Mouse (Mus musculus) embryonic facial prominence, embryonic 12.5 days (tissue): ENCODE data around the gene Lurap1. TPM values are rescaled to one million over a fixed set of nuclear protein-coding genes. Genes with fewer than 3 reads are reported as not detected.

Experiments
- ATAC-seq: fragments of 200-750 bp; cut with Nextera tagmentation; 2 replicates; pipeline ENCODE4 v1.8.0; 2017; ENCODE audit not compliant: insufficient number of reproducible peaks, insufficient read depth, low FRiP score, low TSS enrichment
- H3K27ac ChIP-seq: fragments of 300-500 bp; sonication (generic); 2 replicates; pipeline ENCODE4 v1.5.1; 2016; ENCODE audit warnings: mild to moderate bottlenecking
- H3K27me3 ChIP-seq: fragments of 300-500 bp; sonication (generic); 2 replicates; pipeline ENCODE4 v1.6.1; 2016; ENCODE audit warnings: mild to moderate bottlenecking, moderate library complexity
- H3K36me3 ChIP-seq: fragments of 300-500 bp; sonication (generic); 2 replicates; pipeline ENCODE4 v1.6.1; 2016; ENCODE audit warnings: mild to moderate bottlenecking
- H3K4me1 ChIP-seq: fragments of 300-500 bp; sonication (generic); 2 replicates; pipeline ENCODE4 v1.6.1; 2016
- H3K4me2 ChIP-seq: fragments of 300-500 bp; sonication (generic); replicated peaks from 2 replicates; pipeline ENCODE4 v1.6.1; 2016; ENCODE audit warnings: mild to moderate bottlenecking, moderate library complexity
- H3K4me3 ChIP-seq: fragments of 300-500 bp; sonication (generic); 2 replicates; pipeline ENCODE4 v1.5.1; 2016; ENCODE audit warnings: mild to moderate bottlenecking
- H3K9ac ChIP-seq: fragments of 300-500 bp; sonication (generic); 2 replicates; pipeline ENCODE4 v1.6.1; 2016; ENCODE audit warnings: mild to moderate bottlenecking, moderate library complexity
- H3K9me3 ChIP-seq: fragments of 300-500 bp; sonication (generic); 2 replicates; pipeline ENCODE4 v1.6.1; 2016; ENCODE audit warnings: mild to moderate bottlenecking, moderate library complexity
- WGBS: fragments of 180-500 bp; shearing (Covaris S2); methylation state at CpG from one replicate; pipeline ENCODE4 v1.1.7; 2016; 5-methylcytosine and 5-hydroxymethylcytosine counted together
- polyA plus RNA-seq: library from polyadenylated mRNA; unstranded; fragments of >200 nt; fragmentation: Nextera tagmentation; extraction: Ambion mirVana; gene quantifications from 2 replicates; pipeline ENCODE4 v1.2.1, GENCODE M21; 2016

Gene Lurap1
- 2.6 and 2.7 TPM in 2 replicates for polyA plus RNA-seq

GRCm38 (mm10) chr4:116151238-116151637 lies at the start of gene Lurap1:
Lurap1 (minus strand) TSS chr4:116151338.
- Histone ChIP-seq H3K9me3 (no peaks in the 10 kb centered on the region), H3K27ac (peak within 1 kb of the TSS; percentile 88), H3K4me2 (peak within 1 kb of the TSS; percentile 76), H3K9ac (peak within 1 kb of the TSS; percentile 89), H3K4me1 (peaks cover 11% of the 10 kb centered on the region), H3K36me3 (peaks cover 45% of the 10 kb centered on the region), H3K27me3 (no peaks in the 10 kb centered on the region), H3K4me3 (peak within 1 kb of the TSS; percentile 72)
- ATAC-seq: no peak
- WGBS: 75% methylated on average over 6 of the region's 6 CpGs

- Histone ChIP-seq H3K4me3 (no peak overlapping the region), H3K9me3 (no peaks in the 10 kb centered on the region), H3K27ac (no peak overlapping the region), H3K4me2 (no peak overlapping the region), H3K27me3 (no peaks in the 10 kb centered on the region), H3K9ac (no peak overlapping the region), H3K4me1 (no peaks in the 10 kb centered on the region), H3K36me3 (no peaks in the 10 kb centered on the region)
- ATAC-seq: no peak
- 82% methylated on average over 2 of the region's 2 CpGs for WGBS
Measured at GRCm38 (mm10) chr4:116198422-116198821, 47.3 kb upstream of the Lurap1 start.

GRCm38 (mm10) chr4:116193583-116194383 lies 42.6 kb upstream of the Lurap1 start:
- Histone ChIP-seq H3K9ac (no peak overlapping the region), H3K4me3 (no peak overlapping the region), H3K4me2 (no peak overlapping the region), H3K27me3 (no peaks in the 10 kb centered on the region), H3K9me3 (no peaks in the 10 kb centered on the region), H3K36me3 (no peaks in the 10 kb centered on the region), H3K4me1 (no peaks in the 10 kb centered on the region), H3K27ac (no peak overlapping the region)
- ATAC-seq: no peak
- 65% methylated on average over 9 of the region's 9 CpGs for WGBS

GRCm38 (mm10) chr4:116192286-116192835 lies 41.2 kb upstream of the Lurap1 start:
- no peaks in the 10 kb centered on the region for H3K9me3 ChIP-seq
- H3K4me3 ChIP-seq: no peak overlapping the region
- H3K27me3 ChIP-seq: no peaks in the 10 kb centered on the region
- H3K4me2 ChIP-seq: no peak overlapping the region
- H3K27ac ChIP-seq: no peak overlapping the region
- no peaks in the 10 kb centered on the region for H3K36me3 ChIP-seq
- no peak for ATAC-seq
- 30% methylated on average over 4 of the region's 4 CpGs for WGBS
- H3K4me1 ChIP-seq: no peaks in the 10 kb centered on the region
- no peak overlapping the region for H3K9ac ChIP-seq

GRCm38 (mm10) chr4:116185083-116185482 lies 33.9 kb upstream of the Lurap1 start:
- WGBS: 88% methylated on average over 4 of the region's 4 CpGs
- Histone ChIP-seq H3K9me3 (no peaks in the 10 kb centered on the region), H3K9ac (no peak overlapping the region), H3K27ac (no peak overlapping the region), H3K36me3 (no peaks in the 10 kb centered on the region), H3K4me3 (no peak overlapping the region), H3K4me1 (peaks cover 7% of the 10 kb centered on the region; the same call in 1 of the 2 replicates), H3K27me3 (no peaks in the 10 kb centered on the region), H3K4me2 (no peak overlapping the region)
- no peak for ATAC-seq

GRCm38 (mm10) chr4:116182745-116183144 lies 31.6 kb upstream of the Lurap1 start:
- WGBS: 3% methylated on average over 12 of the region's 12 CpGs
- no peak overlapping the region for H3K27ac ChIP-seq

GRCm38 (mm10) chr4:116182079-116182478 lies 30.9 kb upstream of the Lurap1 start:
- no peak overlapping the region for H3K27ac ChIP-seq
- no peaks in the 10 kb centered on the region for H3K27me3 ChIP-seq
- H3K4me1 ChIP-seq: peaks cover 13% of the 10 kb centered on the region
- no peak for ATAC-seq
- no peak overlapping the region for H3K4me3 ChIP-seq
- no peaks in the 10 kb centered on the region for H3K9me3 ChIP-seq
- H3K9ac ChIP-seq: no peak overlapping the region
- H3K36me3 ChIP-seq: no peaks in the 10 kb centered on the region
- 36% methylated on average over 3 of the region's 3 CpGs for WGBS
- H3K4me2 ChIP-seq: no peak overlapping the region

More at GRCm38 (mm10) chr4:116182745-116183144, 31.6 kb upstream of the Lurap1 start:
- Histone ChIP-seq H3K4me3 (peak overlapping the region; percentile 13; the same call in 1 of the 2 replicates), H3K4me2 (peak overlapping the region; percentile 40), H3K4me1 (peaks cover 7% of the 10 kb centered on the region; the same call in 1 of the 2 replicates), H3K27me3 (no peaks in the 10 kb centered on the region), H3K36me3 (no peaks in the 10 kb centered on the region), H3K9me3 (no peaks in the 10 kb centered on the region), H3K9ac (no peak overlapping the region)
- ATAC-seq: no peak

GRCm38 (mm10) chr4:116177140-116177539 lies 26.0 kb upstream of the Lurap1 start:
- peak overlapping the region; percentile 54 for H3K27ac ChIP-seq
- H3K9ac ChIP-seq: no peak overlapping the region
- peak overlapping the region; percentile 39 for H3K4me2 ChIP-seq
- no peaks in the 10 kb centered on the region for H3K36me3 ChIP-seq
- H3K27me3 ChIP-seq: no peaks in the 10 kb centered on the region
- H3K4me3 ChIP-seq: no peak overlapping the region
- H3K4me1 ChIP-seq: peaks cover 27% of the 10 kb centered on the region
- WGBS: 16% methylated on average over 5 of the region's 5 CpGs
- no peaks in the 10 kb centered on the region for H3K9me3 ChIP-seq
- ATAC-seq: no peak

GRCm38 (mm10) chr4:116176543-116176988 lies 25.4 kb upstream of the Lurap1 start:
- Histone ChIP-seq H3K4me1 (peaks cover 24% of the 10 kb centered on the region), H3K4me2 (peak overlapping the region; percentile 39), H3K9me3 (no peaks in the 10 kb centered on the region), H3K9ac (peak overlapping the region; percentile 33; the same call in 1 of the 2 replicates), H3K27me3 (no peaks in the 10 kb centered on the region), H3K36me3 (no peaks in the 10 kb centered on the region), H3K4me3 (peak overlapping the region; percentile 14; the same call in 1 of the 2 replicates), H3K27ac (peak overlapping the region; percentile 60)
- peak; percentile 72 for ATAC-seq
- WGBS: 15% methylated on average over 10 of the region's 10 CpGs

- peak; percentile 43; the same call in 1 of the 2 replicates for ATAC-seq
- Histone ChIP-seq H3K4me1 (peaks cover 24% of the 10 kb centered on the region), H3K9me3 (no peaks in the 10 kb centered on the region), H3K36me3 (no peaks in the 10 kb centered on the region), H3K4me2 (peak overlapping the region; percentile 39; the same call in 1 of the 2 replicates), H3K27me3 (no peaks in the 10 kb centered on the region), H3K4me3 (no peak overlapping the region), H3K9ac (no peak overlapping the region), H3K27ac (peak overlapping the region; percentile 60)
- WGBS: 66% methylated on average over 7 of the region's 7 CpGs
Measured at GRCm38 (mm10) chr4:116175711-116176542, 24.8 kb upstream of the Lurap1 start.

GRCm38 (mm10) chr4:116175136-116175535 lies 24.0 kb upstream of the Lurap1 start:
- no peaks in the 10 kb centered on the region for H3K27me3 ChIP-seq
- no peak for ATAC-seq
- H3K36me3 ChIP-seq: no peaks in the 10 kb centered on the region
- H3K27ac ChIP-seq: no peak overlapping the region
- H3K9ac ChIP-seq: no peak overlapping the region
- H3K4me3 ChIP-seq: no peak overlapping the region
- H3K4me1 ChIP-seq: peaks cover 24% of the 10 kb centered on the region
- no peak overlapping the region for H3K4me2 ChIP-seq
- H3K9me3 ChIP-seq: no peaks in the 10 kb centered on the region
